Mouse (Mus musculus): ENCODE measurements at regions not wholly inside any gene's neighbourhood (a gene's known extent, or its start where the extent isn't known, plus 50 kb on each side); places are given as distances from the start of the nearest gene placed in this dataset.
A peak's percentile ranks its signal among the peaks of the same experiment; 100 is the strongest.
"Not testable (repeated sequence)": the region's sequence is repeated elsewhere in the genome, so short reads cannot be mapped to it uniquely, and the experiment has no call there.

- no peak for DNase-seq (ENCODE audit: low spot score in 2 of 2)
These were observed 206.9 kb downstream of the Rchy1 start for GRCm38 (mm10) chr5:91755958-91756357.

DNA sequence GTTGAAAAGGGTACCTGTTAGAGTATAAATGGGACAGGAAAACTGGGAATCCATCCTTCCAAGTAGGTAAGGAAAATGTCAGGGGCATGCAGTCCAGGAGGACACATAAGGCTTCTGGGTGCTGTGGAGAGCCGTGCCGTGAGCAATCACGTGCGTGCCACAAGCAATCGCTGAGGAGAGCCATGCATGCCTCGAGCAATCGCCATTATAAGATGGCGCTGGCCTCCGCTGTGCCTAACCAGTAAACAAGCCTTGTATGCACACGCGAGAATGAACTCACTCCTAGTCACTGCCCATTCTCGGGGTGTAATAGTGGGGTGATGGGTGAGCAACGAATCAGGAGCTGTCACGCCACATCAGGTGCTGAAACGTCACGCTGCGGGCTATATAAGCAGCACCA lies 210.0 kb downstream of the Rchy1 start:
- not testable (repeated sequence) for DNase-seq (ENCODE audit: low spot score in 2 of 2)

DNA sequence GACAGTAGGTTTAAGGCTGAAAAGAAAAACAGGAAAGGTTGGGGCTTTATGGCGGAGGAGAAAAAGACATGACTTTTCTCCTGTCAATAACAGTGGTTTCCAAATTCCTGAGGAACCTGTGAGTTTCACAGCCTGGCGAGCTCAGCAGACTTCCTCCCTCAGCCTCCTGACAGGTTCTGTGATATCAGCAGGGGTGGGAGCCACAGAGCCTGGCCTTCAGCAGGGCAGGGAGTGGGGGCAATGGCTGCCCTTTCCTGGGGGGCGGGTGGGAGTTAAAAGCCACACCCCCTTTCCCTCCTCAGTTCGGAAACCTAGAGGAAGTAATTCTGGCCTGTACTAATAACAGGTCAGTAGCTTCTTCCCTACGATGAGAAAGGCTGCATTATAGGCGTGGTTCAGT lies 211.7 kb downstream of the Rchy1 start:
- no peak for DNase-seq (ENCODE audit: low spot score in 2 of 2)

- DNase-seq (ENCODE audit: low spot score in 2 of 2): no peak
These were observed 216.8 kb downstream of the Rchy1 start for GRCm38 (mm10) chr5:91746077-91746476.

- no peak for DNase-seq (ENCODE audit: low spot score in 2 of 2)
These were observed 218.5 kb downstream of the Rchy1 start for GRCm38 (mm10) chr5:91744389-91744788.

- DNase-seq (ENCODE audit: low spot score in 2 of 2): no peak
These were observed 222.7 kb downstream of the Rchy1 start for GRCm38 (mm10) chr5:91740159-91740537.

- DNase-seq (ENCODE audit: low spot score in 2 of 2): peak; percentile 18 to 38
These were observed 222.2 kb downstream of the Parm1 start for GRCm38 (mm10) chr5:91739433-91740158.

- DNase-seq (ENCODE audit: low spot score in 2 of 2): no peak
These were observed 214.6 kb downstream of the Parm1 start for GRCm38 (mm10) chr5:91732002-91732401.

DNA sequence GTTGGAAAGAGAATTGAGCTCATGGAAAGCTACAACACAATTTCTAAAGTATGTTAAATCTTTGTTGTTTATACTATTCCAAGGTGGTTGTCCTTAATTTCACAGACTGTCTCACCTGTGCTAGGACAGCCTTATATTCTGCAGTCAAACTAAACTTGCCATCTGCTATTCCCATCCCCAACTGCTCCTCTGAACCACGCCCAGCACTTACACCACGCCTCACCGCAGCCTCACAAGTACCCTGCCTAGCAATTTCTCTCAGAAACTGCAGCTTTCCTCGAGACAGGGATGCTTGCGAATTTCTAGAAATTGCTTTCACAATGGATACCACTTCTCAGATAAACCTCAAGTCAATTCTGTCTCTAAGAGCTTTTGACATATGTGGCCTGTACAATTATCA lies 213.7 kb downstream of the Parm1 start:
- DNase-seq (ENCODE audit: low spot score in 2 of 2): no peak

DNA sequence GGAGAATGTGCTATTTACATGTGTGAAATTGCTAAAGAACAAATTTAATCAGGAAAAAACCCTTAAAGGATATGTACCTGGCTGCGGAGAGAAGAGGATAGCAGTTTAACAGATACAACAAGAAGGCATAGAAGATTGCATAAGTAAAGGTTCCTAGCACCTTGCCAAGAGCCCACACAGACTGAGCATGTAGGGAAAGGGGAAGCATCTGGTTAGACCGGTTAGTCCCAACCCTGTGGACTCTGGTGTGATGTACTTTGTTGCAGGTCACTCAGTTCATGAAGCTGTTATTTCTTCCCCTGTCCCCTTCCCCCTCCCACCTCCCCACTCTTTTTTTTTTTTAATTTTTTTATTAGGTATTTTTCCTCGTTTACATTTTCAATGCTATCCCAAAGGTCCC lies 212.5 kb downstream of the Parm1 start:
- DNase-seq (ENCODE audit: low spot score in 2 of 2): no peak

DNA sequence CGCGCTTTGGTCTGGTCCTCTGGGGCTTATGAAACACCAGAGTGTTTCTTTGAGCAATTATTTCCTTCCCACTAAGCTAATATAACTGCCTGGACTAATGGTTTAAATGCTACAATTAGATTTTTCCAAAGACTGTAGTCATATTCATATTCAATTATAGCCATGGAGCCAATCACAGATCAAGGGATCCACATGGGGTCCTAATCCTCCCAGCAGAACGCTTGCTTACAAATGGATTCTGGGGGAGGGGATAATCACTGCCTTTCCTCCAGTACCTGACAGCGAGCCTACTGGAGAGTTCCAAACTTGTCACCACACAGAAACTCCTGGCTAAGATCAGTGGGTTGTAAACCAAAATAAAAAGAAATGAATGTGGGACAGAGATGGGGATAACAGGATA lies 212.0 kb downstream of the Parm1 start:
- DNase-seq (ENCODE audit: low spot score in 2 of 2): no peak

DNA sequence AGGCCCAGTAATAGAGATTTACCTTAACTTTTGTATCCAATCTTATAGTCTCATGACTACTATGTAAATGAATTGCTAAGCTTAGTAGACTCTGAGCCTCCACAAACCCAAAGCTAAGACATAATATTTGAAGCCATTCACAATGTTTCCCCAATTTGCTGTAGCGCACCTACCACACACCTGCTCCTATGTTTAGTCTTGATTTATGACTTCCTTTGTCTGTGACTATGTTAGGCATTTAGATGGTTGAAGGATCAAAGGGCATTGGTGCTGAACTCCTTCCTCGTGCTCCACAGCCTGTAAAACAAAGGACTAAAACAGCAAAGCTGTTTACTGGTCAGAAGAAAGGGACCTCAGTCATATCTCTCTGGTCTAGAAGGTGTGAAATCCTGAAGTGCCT lies 210.0 kb downstream of the Parm1 start:
- DNase-seq (ENCODE audit: low spot score in 2 of 2): no peak

DNA sequence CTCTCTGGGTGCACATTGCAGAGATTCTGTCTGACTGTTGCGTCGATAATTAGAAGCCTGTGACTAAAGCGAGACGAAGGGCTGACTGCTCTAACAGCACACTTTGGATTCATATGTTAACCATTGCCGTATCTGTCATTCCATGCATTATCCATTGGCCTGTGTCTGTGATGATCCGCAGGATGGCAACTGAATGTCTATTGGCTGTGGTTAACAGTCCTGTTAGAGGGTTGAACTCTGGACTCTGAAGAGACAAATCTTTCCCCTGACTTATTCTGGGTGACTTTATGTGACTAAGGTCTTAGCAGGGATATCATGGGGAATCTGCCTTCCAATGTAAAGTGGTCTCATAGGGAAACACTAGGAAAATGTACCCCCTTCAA lies 208.7 kb downstream of the Parm1 start:
- DNase-seq (ENCODE audit: low spot score in 2 of 2): no peak

DNA sequence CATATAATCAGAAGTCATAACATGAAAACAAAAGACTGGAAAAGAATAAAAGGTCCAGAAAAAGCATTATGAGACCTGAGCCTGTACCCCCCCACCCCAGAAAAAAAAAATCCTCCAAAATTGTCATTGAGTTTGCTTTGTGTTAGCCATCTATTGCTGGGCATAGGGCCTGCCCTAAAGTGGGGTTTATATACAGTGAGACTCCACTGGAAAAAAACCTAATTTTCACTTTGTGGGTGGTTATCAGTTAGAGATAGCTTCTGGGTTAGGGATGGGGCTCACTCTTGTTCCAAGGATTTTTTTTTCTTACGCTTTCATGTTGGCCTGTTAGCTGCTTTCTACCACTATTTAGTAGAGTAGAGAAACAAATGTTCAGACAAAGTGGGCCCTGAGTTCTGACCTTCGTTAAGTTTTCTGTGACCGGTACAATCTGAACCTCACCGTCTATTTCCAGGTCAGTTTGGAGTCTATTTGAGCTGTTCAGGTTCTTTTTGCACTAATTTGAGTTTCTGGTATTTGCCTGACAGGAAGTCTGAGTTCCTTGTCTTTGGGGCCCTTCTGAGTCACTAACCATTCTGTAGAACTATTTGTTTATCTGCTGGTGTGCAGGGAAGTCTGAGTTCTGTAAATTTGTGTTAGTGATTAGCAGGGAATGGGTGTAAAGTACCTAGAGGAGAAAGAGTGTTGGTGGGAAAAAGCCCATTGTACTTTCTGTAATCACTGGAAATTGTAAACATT lies 208.1 kb downstream of the Parm1 start:
- DNase-seq (ENCODE audit: low spot score in 2 of 2): no peak

DNA sequence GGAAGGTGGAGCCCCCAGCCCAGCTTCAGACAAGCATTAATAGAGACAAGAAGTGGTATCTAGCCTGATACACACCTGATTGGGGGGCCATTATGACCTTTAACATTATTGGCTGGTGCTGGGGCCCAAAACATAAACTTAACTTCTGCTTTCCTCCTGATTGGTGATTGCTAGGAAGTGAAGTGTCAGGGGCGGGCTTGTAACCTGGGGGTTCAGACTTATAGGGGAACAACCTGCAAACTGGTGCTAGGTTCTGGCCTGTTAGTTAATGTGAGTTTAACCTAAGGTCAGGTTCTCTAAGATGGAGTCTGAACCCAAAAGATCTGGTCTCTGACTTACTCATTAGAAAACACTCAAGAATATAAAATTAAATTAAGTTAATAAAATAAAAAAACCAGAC lies 207.5 kb downstream of the Parm1 start:
- no peak for DNase-seq (ENCODE audit: low spot score in 2 of 2)

- no peak for DNase-seq (ENCODE audit: low spot score in 2 of 2)
These were observed 206.0 kb downstream of the Parm1 start for GRCm38 (mm10) chr5:91723416-91723815.

DNA sequence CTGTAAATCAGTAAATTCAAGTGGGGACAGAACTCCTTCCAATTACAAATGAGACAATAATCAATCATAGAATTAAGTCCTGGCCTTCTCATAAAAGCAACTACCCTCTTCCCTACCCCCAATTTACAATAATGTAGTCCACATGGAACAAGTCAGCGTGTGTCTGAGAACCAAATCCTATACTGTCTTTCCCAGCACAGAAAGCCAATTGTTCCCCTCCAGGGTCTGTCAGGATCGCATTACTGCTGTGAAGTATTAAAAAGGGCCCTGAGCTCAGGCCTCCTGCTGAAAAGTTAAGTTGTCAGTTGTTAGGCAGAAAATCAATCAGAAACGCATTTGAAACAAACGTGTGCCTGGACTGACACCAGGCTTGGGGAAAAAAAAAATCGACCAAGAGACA lies 205.6 kb downstream of the Parm1 start:
- no peak for DNase-seq (ENCODE audit: low spot score in 2 of 2)

GRCm38 (mm10) chr5:91722403-91722802 lies 205.0 kb downstream of the Parm1 start:
- no peak for DNase-seq (ENCODE audit: low spot score in 2 of 2)

DNA sequence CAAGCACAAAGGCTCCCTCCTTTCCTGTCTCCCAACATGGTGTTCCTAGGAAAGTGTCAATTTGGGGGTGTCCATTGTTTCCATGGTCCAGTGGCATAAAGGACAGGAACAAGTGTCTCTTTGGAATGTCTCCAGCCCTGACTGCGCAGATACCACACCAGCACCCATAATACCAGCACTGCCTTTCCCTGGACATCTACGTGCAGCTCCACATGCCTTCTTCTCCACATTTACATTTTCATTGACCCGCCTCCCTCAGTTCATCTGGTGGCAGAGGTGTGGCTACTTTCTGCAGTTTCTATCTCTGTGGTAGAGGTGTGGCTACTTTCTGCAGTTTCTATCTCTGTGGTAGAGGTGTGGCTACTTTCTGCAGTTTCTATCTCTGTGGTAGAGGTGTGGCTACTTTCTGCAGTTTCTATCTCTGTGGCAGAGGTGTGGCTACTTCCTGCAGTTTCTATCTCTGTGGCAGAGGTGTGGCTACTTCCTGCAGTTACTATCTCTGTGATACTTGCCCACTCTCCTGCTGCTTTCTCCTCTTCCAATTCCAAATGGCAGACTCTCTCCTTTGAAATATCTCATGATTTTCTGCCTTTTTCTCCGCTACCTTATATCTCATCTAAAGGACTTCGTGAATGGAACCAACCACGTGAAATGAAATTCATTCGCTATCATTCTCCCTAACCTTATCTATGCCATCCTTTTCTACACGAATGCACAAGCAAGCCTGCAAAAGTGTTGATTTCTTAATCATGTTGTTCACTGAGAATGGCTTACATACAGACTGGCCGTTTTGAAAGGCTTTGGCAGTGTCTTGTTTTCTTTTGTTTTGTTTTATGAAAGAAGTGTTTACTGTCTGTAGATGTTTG lies 204.0 kb downstream of the Parm1 start:
- no peak for DNase-seq (ENCODE audit: low spot score in 2 of 2)

DNA sequence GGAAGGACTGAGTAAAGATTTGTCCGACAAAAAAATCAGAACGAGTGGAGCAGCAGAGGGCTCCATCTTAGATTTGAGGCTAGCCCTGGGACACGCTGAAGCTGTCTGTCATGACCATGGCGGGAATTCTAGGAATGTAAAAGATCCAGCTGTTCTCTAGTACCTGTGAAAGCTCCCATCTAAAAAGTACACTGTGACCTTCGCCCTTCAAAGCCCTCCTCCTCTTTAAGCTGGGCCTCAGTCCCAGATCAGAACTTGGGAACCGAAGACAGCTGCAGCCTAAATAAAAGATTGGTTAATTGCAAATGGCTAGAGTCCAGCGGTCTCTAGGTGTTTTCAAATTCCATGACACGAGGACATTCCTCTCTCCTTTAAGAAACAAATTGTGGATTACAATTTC lies 195.6 kb downstream of the Parm1 start:
- DNase-seq (ENCODE audit: low spot score in 2 of 2): no peak

GRCm38 (mm10) chr5:91709494-91710286 lies 192.3 kb downstream of the Parm1 start:
- no peak for DNase-seq (ENCODE audit: low spot score in 2 of 2)

All from left cerebral cortex, adult 8-10 months (tissue).